Mouse (Mus musculus) CH12.LX (cell line): ENCODE results near the gene Sos2. TPM values are rescaled to one million over a fixed set of nuclear protein-coding genes. Genes with fewer than 3 reads are reported as not detected.
A peak's percentile ranks its signal among the peaks of the same experiment; 100 is the strongest.

ENCODE experiments used
- DNase-seq: peaks from one replicate; pipeline ENCODE4 v3.0.0-alpha.2; 2013; ENCODE audit errors: extremely low read depth
- H3K27ac ChIP-seq: 2 replicates; pipeline ENCODE4 v1.5.1; 2012; ENCODE audit warnings: low read depth, mild to moderate bottlenecking, control low read depth, moderate library complexity; ENCODE audit not compliant: insufficient read depth
- H3K27me3 ChIP-seq: replicated peaks from 2 replicates; pipeline ENCODE3; 2012; ENCODE audit warnings: inconsistent platforms
- H3K36me3 ChIP-seq, 2 experiments: replicated peaks in 1 of 2; 2 replicates each; pipeline versions ENCODE3 to v1.6.1; 2012; ENCODE audit warnings: inconsistent platforms in 1 of 2, low read length in 1 of 2, mild to moderate bottlenecking in 1 of 2, mixed read lengths in 1 of 2, moderate library complexity in 1 of 2; ENCODE audit not compliant: control insufficient read depth in 1 of 2, insufficient read depth in 1 of 2
- H3K4me1 ChIP-seq, 2 experiments: 2 replicates each; pipeline ENCODE4 v1.6.1; 2012; ENCODE audit warnings: inconsistent platforms in 1 of 2, moderate library complexity in 1 of 2; ENCODE audit not compliant: insufficient read depth in 2 of 2, control insufficient read depth in 1 of 2
- H3K4me2 ChIP-seq: 2 replicates; pipeline ENCODE4 v1.6.1; 2012; ENCODE audit warnings: low read depth, mild to moderate bottlenecking, control low read depth; ENCODE audit not compliant: poor library complexity, insufficient read depth, severe bottlenecking
- H3K4me3 ChIP-seq, 3 experiments: fragments of 150-350 bp in 1 of 3; sonication (generic) in 1 of 3; replicated peaks in 1 of 3; 2 replicates each; pipeline versions ENCODE3 to v1.5.1; 2011 to 2012; ENCODE audit warnings: low read depth in 2 of 3, low read length in 2 of 3, mild to moderate bottlenecking in 2 of 3, moderate library complexity in 2 of 3, control low read depth in 1 of 3, improper control_type of control experiment in 1 of 3, inconsistent platforms in 1 of 3, mixed read lengths in 1 of 3; ENCODE audit not compliant: poor library complexity in 1 of 3
- H3K79me2 ChIP-seq: replicated peaks from 2 replicates; pipeline ENCODE4 v1.6.1; 2012; ENCODE audit warnings: mild to moderate bottlenecking, moderate library complexity; ENCODE audit not compliant: control insufficient read depth, poor library complexity, insufficient read depth, severe bottlenecking; ENCODE audit errors: extremely low read depth
- H3K9ac ChIP-seq: 2 replicates; pipeline ENCODE4 v1.6.1; 2012; ENCODE audit warnings: low read depth, mild to moderate bottlenecking, control low read depth, moderate library complexity; ENCODE audit not compliant: insufficient read depth
- H3K9me3 ChIP-seq: replicated peaks from 2 replicates; pipeline ENCODE3; 2012; ENCODE audit warnings: low read length, inconsistent platforms, mixed read lengths
- BHLHE40 ChIP-seq: IDR thresholded peaks from 2 replicates; pipeline ENCODE4 v1.6.1; 2011; ENCODE audit warnings: mild to moderate bottlenecking, low read depth, low read length, improper control_type of control experiment
- ELF1 ChIP-seq: IDR thresholded peaks from 2 replicates; pipeline ENCODE4 v1.6.1; 2014; ENCODE audit warnings: low read depth, mild to moderate bottlenecking, inconsistent platforms, low read length, improper control_type of control experiment
- EP300 ChIP-seq: IDR thresholded peaks from 2 replicates; pipeline ENCODE4 v1.6.1; 2011; ENCODE audit warnings: low read length, improper control_type of control experiment
- GABPA ChIP-seq: IDR thresholded peaks from 2 replicates; pipeline ENCODE4 v1.6.1; 2012; ENCODE audit warnings: low read depth, low read length, improper control_type of control experiment, inconsistent platforms; ENCODE audit not compliant: insufficient replicate concordance
- HCFC1 ChIP-seq: IDR thresholded peaks from 2 replicates; pipeline ENCODE4 v1.6.1; 2012; ENCODE audit warnings: low read depth, mild to moderate bottlenecking, inconsistent platforms, low read length, improper control_type of control experiment
- IRF4 ChIP-seq: IDR thresholded peaks from 2 replicates; pipeline ENCODE4 v1.6.1; 2014; ENCODE audit warnings: low read depth, mild to moderate bottlenecking, inconsistent platforms, low read length, improper control_type of control experiment
- KAT2A ChIP-seq: IDR thresholded peaks from 2 replicates; pipeline ENCODE4 v1.6.1; 2012; ENCODE audit warnings: low read length, improper control_type of control experiment, inconsistent platforms; ENCODE audit not compliant: insufficient replicate concordance
- MAFK ChIP-seq: IDR thresholded peaks from 2 replicates; pipeline ENCODE4 v1.6.1; 2011; ENCODE audit warnings: low read length, improper control_type of control experiment; ENCODE audit not compliant: insufficient replicate concordance
- MAX ChIP-seq: IDR thresholded peaks from 2 replicates; pipeline ENCODE4 v1.6.1; 2011; ENCODE audit warnings: low read length, improper control_type of control experiment
- MEF2A ChIP-seq: IDR thresholded peaks from 2 replicates; pipeline ENCODE4 v1.6.1; 2014; ENCODE audit warnings: low read depth, mild to moderate bottlenecking, inconsistent platforms, low read length, improper control_type of control experiment, borderline replicate concordance
- MXI1 ChIP-seq: IDR thresholded peaks from 2 replicates; pipeline ENCODE4 v1.6.1; 2011; ENCODE audit warnings: mild to moderate bottlenecking, low read depth, low read length, improper control_type of control experiment
- NELFE ChIP-seq: IDR thresholded peaks from 2 replicates; pipeline ENCODE4 v1.6.1; 2011; ENCODE audit warnings: low read depth, low read length, improper control_type of control experiment
- NRF1 ChIP-seq: IDR thresholded peaks from 2 replicates; pipeline ENCODE4 v1.6.1; 2014; ENCODE audit warnings: low read depth, mild to moderate bottlenecking, inconsistent platforms, low read length, improper control_type of control experiment, moderate library complexity
- POLR2A ChIP-seq: IDR thresholded peaks from 2 replicates; pipeline ENCODE4 v1.6.1; 2011; ENCODE audit warnings: low read depth, mild to moderate bottlenecking, improper control_type of control experiment, low read length
- POLR2AphosphoS2 ChIP-seq: IDR thresholded peaks from 2 replicates; pipeline ENCODE4 v1.6.1; 2011; ENCODE audit warnings: low read depth, low read length, improper control_type of control experiment
- RCOR1 ChIP-seq: conservative IDR thresholded peaks from 2 replicates; pipeline ENCODE4 v1.6.1; 2012; ENCODE audit warnings: low read depth, mild to moderate bottlenecking, inconsistent platforms, low read length, improper control_type of control experiment
- SIN3A ChIP-seq: IDR thresholded peaks from 2 replicates; pipeline ENCODE4 v1.6.1; 2012; ENCODE audit warnings: low read length, improper control_type of control experiment, inconsistent platforms
- SMC3 ChIP-seq: IDR thresholded peaks from 2 replicates; pipeline ENCODE4 v1.6.1; 2011; ENCODE audit warnings: low read depth, low read length, improper control_type of control experiment
- TBP ChIP-seq: conservative IDR thresholded peaks from 2 replicates; pipeline ENCODE4 v1.6.1; 2011; ENCODE audit warnings: low read depth, low read length, improper control_type of control experiment
- ZKSCAN1 ChIP-seq: IDR thresholded peaks from 2 replicates; pipeline ENCODE4 v1.6.1; 2012; ENCODE audit warnings: low read depth, inconsistent platforms, low read length, improper control_type of control experiment, borderline replicate concordance
- ZNF384 ChIP-seq: IDR thresholded peaks from 2 replicates; pipeline ENCODE4 v1.6.1; 2012; ENCODE audit warnings: low read depth, low read length, improper control_type of control experiment, inconsistent platforms
- dilution Hi-C: fragments of 300-500 bp; cut with MboI; formaldehyde crosslinking; loops from 2 replicates; pipeline ENCODE4 v1.14.3; 2020; ENCODE audit warnings: low sequenced_read_pairs; ENCODE audit not compliant: extremely low pct_unique_long_range_greater_than_20kb, extremely low pct_ligation_motif_present
- in situ Hi-C: fragments of 300-500 bp; cut with MboI; formaldehyde crosslinking; loops from 3 replicates; pipeline ENCODE4 v1.14.3; 2019; ENCODE audit warnings: low sequenced_read_pairs, low pct_ligation_motif_present, low pct_unique_long_range_greater_than_20kb, mixed read lengths
- polyA plus RNA-seq: library from polyadenylated mRNA; unstranded; fragments of >175 nt; gene quantifications from 2 replicates; pipeline ENCODE4 v1.2.1, GENCODE M21; 2012; ENCODE audit warnings: low read depth; ENCODE audit not compliant: insufficient read length
- total RNA-seq, 2 experiments: library from RNA; depleted of rRNA; stranded (reverse); fragments of 300-350 nt in 1 of 2; fragments of >200 nt in 1 of 2; gene quantifications; 2 replicates each; pipeline ENCODE4 v1.2.3; 2012 to 2014

Gene Sos2
- total and polyA plus RNA-seq, 3 experiments = 7.9 to 10.3 (median 9.6) TPM

GRCm38 (mm10) chr12:69582216-69582612 is 99.4 kb downstream of the Sos2 start:
- peak overlapping the region; percentile 16; the same call in 1 of the 2 replicates for H3K27ac ChIP-seq
- H3K9ac ChIP-seq = peak overlapping the region; percentile 71
- peaks cover 29 to 49% of the 10 kb centered on the region in 2 experiments for H3K36me3 ChIP-seq
- peaks cover 21% of the 10 kb centered on the region for H3K79me2 ChIP-seq
- in situ Hi-C loops = loop anchor here (10.0 to 25.0 kb wide), 2 partner anchors 113 to 370 kb away; partner anchors contain the start of gene Gm49384
- peak overlapping the region; percentile 76 for H3K4me2 ChIP-seq
- TF ChIP-seq SIN3A (peak; percentile 25; the same call in 1 of the 2 replicates), MAX (no peak), NRF1 (no peak), IRF4 (no peak), SMC3 (no peak), NELFE (no peak), ZKSCAN1 (no peak)
- no peaks in the 10 kb centered on the region for H3K27me3 ChIP-seq
- peaks cover 4% of the 10 kb centered on the region for H3K9me3 ChIP-seq
- DNase-seq = no peak
- dilution Hi-C loops = no loop called here
- H3K4me3 ChIP-seq = peak overlapping the region; percentile 72 to 96 (median 79)
- H3K4me1 ChIP-seq = peaks cover 2 to 28% of the 10 kb centered on the region in 2 experiments; a peak in 2 of 4 replicates

DNA sequence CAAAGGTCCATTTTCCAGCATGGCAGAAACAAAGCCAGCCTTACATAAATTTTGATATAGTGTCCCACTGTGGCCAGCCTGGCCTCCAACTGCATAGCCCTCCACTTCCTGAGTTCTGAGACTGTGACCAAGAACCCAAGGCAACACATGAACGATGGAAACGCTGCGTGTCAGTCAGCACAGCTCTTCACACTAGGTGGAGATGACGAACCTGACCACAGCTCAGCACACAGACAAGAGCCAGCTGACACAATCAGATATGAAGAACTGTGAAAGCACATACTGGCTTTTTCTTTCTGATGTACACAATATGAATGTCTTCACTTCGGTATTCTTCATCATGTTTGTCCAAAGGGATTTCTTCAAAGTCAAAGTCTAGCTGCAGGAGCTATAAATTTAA is 102.0 kb downstream of the Sos2 start:
- TF ChIP-seq MAFK (no peak), NRF1 (no peak), HCFC1 (no peak), SMC3 (no peak), MAX (no peak), POLR2A (no peak), TBP (no peak), KAT2A (no peak), EP300 (no peak)
- Histone ChIP-seq H3K36me3 (peaks cover 34 to 54% of the 10 kb centered on the region in 2 experiments), H3K4me1 (peaks cover 2 to 28% of the 10 kb centered on the region in 2 experiments; a peak in 2 of 4 replicates), H3K4me2 (no peak overlapping the region), H3K27me3 (no peaks in the 10 kb centered on the region), H3K4me3 (no peak overlapping the region), H3K79me2 (peaks cover 21% of the 10 kb centered on the region), H3K9me3 (peaks cover 4% of the 10 kb centered on the region), H3K27ac (no peak overlapping the region), H3K9ac (no peak overlapping the region)
- DNase-seq = no peak
- dilution Hi-C loops = no loop called here
- in situ Hi-C loops = loop anchor here (10.0 to 25.0 kb wide), 3 partner anchors 115 to 367 kb away; partner anchors contain the start of genes Gm49384 and Nemf

GRCm38 (mm10) chr12:69576120-69576627 is 105.5 kb downstream of the Sos2 start:
- dilution Hi-C loops (no loop called here), in situ Hi-C loops (loop anchor here (10.0 to 25.0 kb wide), 2 partner anchors 221 to 364 kb away; partner anchors contain the start of genes Gm49384 and Nemf)
- peaks cover 2 to 33% of the 10 kb centered on the region in 2 experiments; a peak in 2 of 4 replicates for H3K4me1 ChIP-seq
- no peak overlapping the region for H3K4me2 ChIP-seq
- H3K4me3 ChIP-seq = no peak overlapping the region
- no peak overlapping the region for H3K27ac ChIP-seq
- no peak overlapping the region for H3K9ac ChIP-seq
- no peak for DNase-seq
- peaks cover 8% of the 10 kb centered on the region for H3K79me2 ChIP-seq
- TF ChIP-seq TBP (no peak), MEF2A (no peak), RCOR1 (no peak), GABPA (no peak), EP300 (no peak), KAT2A (no peak), POLR2AphosphoS2 (no peak), POLR2A (no peak), BHLHE40 (no peak), MAFK (no peak), ELF1 (no peak), SIN3A (no peak), SMC3 (no peak), MXI1 (no peak), ZNF384 (no peak)
- TF ChIP-seq, all 38 proteins: peak for 0
- H3K9me3 ChIP-seq = peaks cover 4% of the 10 kb centered on the region
- peaks cover 32 to 54% of the 10 kb centered on the region in 2 experiments for H3K36me3 ChIP-seq
- H3K27me3 ChIP-seq = no peaks in the 10 kb centered on the region
